Comparison of ENCODE assay signal across 30 mouse cellular contexts in the genomic region with DNA sequence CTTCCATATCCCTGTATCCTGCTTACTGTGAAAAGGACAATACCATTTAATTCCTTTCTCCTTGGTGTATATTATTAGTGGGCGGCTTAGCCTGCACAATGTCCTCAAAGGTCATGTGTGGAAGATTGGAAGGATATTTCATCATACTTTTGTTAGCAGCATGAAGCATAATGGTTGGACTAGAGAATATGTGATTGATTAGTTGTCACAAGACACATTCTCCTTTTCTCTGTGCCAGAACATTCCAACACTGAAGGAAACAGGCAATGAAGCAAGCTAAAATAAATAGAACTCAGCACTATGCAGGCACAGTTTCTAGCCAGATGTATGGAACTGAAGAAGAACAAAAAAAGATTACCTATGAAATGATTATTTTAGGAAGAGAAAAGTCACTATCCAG.
A peak's percentile ranks its signal among the peaks of the same experiment; 100 is the strongest.
DNase-seq lines count a peak whose midpoint lies in the region; ATAC-seq and TF ChIP-seq lines count a peak whose summit lies in the region.
"Had no signal": no experiment of that assay in that cellular context is flagged by ENCODE, and none has a peak within 500 bp of the region (broad histone marks: within the 10 kb centered on the region; RNA-seq: fewer than 3 reads in every experiment).

No protein-coding gene starts in this region.

- H3K27me3 ChIP-seq in lung, embryonic 14.5 days (ENCODE audit: insufficient read depth, low read length): no peaks in the 10 kb centered on the region
- H3K27me3 ChIP-seq in lung, postnatal 0 days (replicated peaks; ENCODE audit: insufficient read depth, low read length): no peaks in the 10 kb centered on the region
- H3K27me3 ChIP-seq: CH12.LX; embryonic facial prominence, embryonic 13.5 days; forebrain, embryonic 13.5 days; heart, embryonic 12.5 days; heart, embryonic 15.5 days had no signal

- no peak overlapping the region for H3K4me2 ChIP-seq in lung, embryonic 14.5 days
- no peak overlapping the region for H3K4me2 ChIP-seq in lung, postnatal 0 days (replicated peaks; ENCODE audit: low read depth, low read length)
- H3K4me2 ChIP-seq: embryonic facial prominence, embryonic 13.5 days; forebrain, embryonic 13.5 days; heart, embryonic 12.5 days; heart, embryonic 15.5 days; hindbrain, embryonic 14.5 days had no signal

- H3K4me3 ChIP-seq in lung, embryonic 14.5 days (ENCODE audit: low read depth, low read length): no peak overlapping the region
- H3K4me3 ChIP-seq in lung, postnatal 0 days (ENCODE audit: low read depth, low read length): no peak overlapping the region
- no peak overlapping the region for H3K4me3 ChIP-seq in lung, adult 2 months (replicated peaks; ENCODE audit: extremely low read depth, low read depth, low read length)
- H3K4me3 ChIP-seq: embryonic facial prominence, embryonic 10.5 days; embryonic facial prominence, embryonic 13.5 days; forebrain, embryonic 10.5 days; forebrain, embryonic 13.5 days; heart, embryonic 12.5 days; heart, embryonic 15.5 days had no signal

- H3K9ac ChIP-seq in lung, embryonic 14.5 days: no peak overlapping the region
- no peak overlapping the region for H3K9ac ChIP-seq in lung, postnatal 0 days (replicated peaks; ENCODE audit: low read depth)
- H3K9ac ChIP-seq: embryonic facial prominence, embryonic 13.5 days; forebrain, embryonic 13.5 days; heart, embryonic 12.5 days; heart, embryonic 15.5 days; hindbrain, embryonic 14.5 days had no signal

- TF ChIP-seq POLR2A in lung, adult 2 months (IDR thresholded peaks at IDR 0.05; ENCODE audit: borderline replicate concordance, extremely low read depth, low read depth, low read length): no peak

- peak; percentile 38; the same call in 1 of the 2 replicates for TF ChIP-seq EP300 in lung, postnatal 0 days (IDR thresholded peaks at IDR 0.05)

- WGBS in lung, embryonic 14.5 days: 59% methylated on average over 1 of the region's 1 CpGs
- WGBS in lung, postnatal 0 days: 59% methylated on average over 1 of the region's 1 CpGs
- WGBS in lung, adult 2 months: 68% methylated on average over 1 of the region's 1 CpGs

- H3K4me1 ChIP-seq in lung, embryonic 14.5 days (ENCODE audit: insufficient read depth): no peaks in the 10 kb centered on the region
- H3K4me1 ChIP-seq in lung, postnatal 0 days (ENCODE audit: insufficient read depth, low read depth, low read length): no peaks in the 10 kb centered on the region
- no peaks in the 10 kb centered on the region; the same call in 1 of the 2 replicates for H3K4me1 ChIP-seq in lung, adult 2 months (ENCODE audit: control insufficient read depth, insufficient read depth, low read length)
- H3K4me1 ChIP-seq: embryonic facial prominence, embryonic 10.5 days; embryonic facial prominence, embryonic 13.5 days; forebrain, embryonic 13.5 days; heart, embryonic 12.5 days; heart, embryonic 15.5 days had no signal

- ATAC-seq in lung, embryonic 14.5 days (ENCODE audit: insufficient read depth): no peak
- peak; percentile 34; the same call in 1 of the 2 replicates for ATAC-seq in lung, postnatal 0 days
- ATAC-seq: forebrain, embryonic 13.5 days; forebrain, embryonic 16.5 days; hindbrain, postnatal 0 days; inflammation-experienced regulatory T-cells, adult 6 months had no signal

- H3K27ac ChIP-seq in lung, embryonic 14.5 days (ENCODE audit: low read depth): no peak overlapping the region
- H3K27ac ChIP-seq in lung, postnatal 0 days (ENCODE audit: low read length): no peak overlapping the region
- H3K27ac ChIP-seq: embryonic facial prominence, embryonic 10.5 days; embryonic facial prominence, embryonic 13.5 days; forebrain, embryonic 10.5 days; forebrain, embryonic 13.5 days; heart, embryonic 15.5 days; hindbrain, embryonic 14.5 days; hindbrain, postnatal 0 days had no signal

- no peak for TF ChIP-seq CTCF in lung, embryonic 14.5 days (IDR thresholded peaks at IDR 0.05; ENCODE audit: low read depth)
- TF ChIP-seq CTCF in lung, postnatal 0 days (IDR thresholded peaks at IDR 0.05): no peak
- no peak for TF ChIP-seq CTCF in lung, adult 2 months (IDR thresholded peaks at IDR 0.05; ENCODE audit: insufficient read depth, low read length)

- no peaks in the 10 kb centered on the region for H3K9me3 ChIP-seq in lung, embryonic 14.5 days (ENCODE audit: low read depth, low read length)
- H3K9me3 ChIP-seq in lung, postnatal 0 days (ENCODE audit: low read length): no peaks in the 10 kb centered on the region
- H3K9me3 ChIP-seq: embryonic facial prominence, embryonic 10.5 days; embryonic facial prominence, embryonic 13.5 days; forebrain, embryonic 10.5 days; forebrain, embryonic 13.5 days; G1E; heart, embryonic 12.5 days; heart, embryonic 15.5 days had no signal

- DNase-seq in lung, embryonic 14.5 days: peak; percentile 38
- DNase-seq in lung, postnatal 4 days: no peak
- peak; percentile 63 for DNase-seq in lung, postnatal 0 days (ENCODE audit: low spot score)
- DNase-seq in lung, adult 2 months: no peak
- peak; percentile 41 for DNase-seq in adipocyte (ENCODE audit: low spot score)
- DNase-seq in layer of hippocampus, adult 18-20 months (ENCODE audit: low spot score in 2 of 2): no peak
- DNase-seq: adrenal gland, adult 8-10 months; adrenal gland, postnatal 25 days; B cell, adult 2 months; cerebellum, adult 11-12 months; cerebellum, adult 8-10 months; cerebellum, postnatal 10 days; cerebellum, postnatal 36 days; embryo, embryonic 11 days; gastrocnemius, postnatal 14 days; heart, adult 11 months; heart, postnatal 10 days; heart, postnatal 36 days had no signal

- no peaks in the 10 kb centered on the region for H3K36me3 ChIP-seq in lung, embryonic 14.5 days (ENCODE audit: insufficient read depth)
- H3K36me3 ChIP-seq in lung, postnatal 0 days (ENCODE audit: insufficient read depth, low read length): no peaks in the 10 kb centered on the region
- H3K36me3 ChIP-seq: embryonic facial prominence, embryonic 10.5 days; embryonic facial prominence, embryonic 13.5 days; forebrain, embryonic 10.5 days; G1E; heart, embryonic 15.5 days had no signal

Comparison
In these comparisons a context has a peak if more than half of its experiments do, and no peak if none do; other contexts are left out.
1. DNase-seq: peak in lung, embryonic 14.5 days (single experiment), lung, postnatal 0 days (single experiment) and adipocyte (single experiment); none in lung, postnatal 4 days (0 of 2), lung, adult 2 months (single experiment) and layer of hippocampus, adult 18-20 months (0 of 2).